Mouse (Mus musculus) liver, embryonic 16.5 days (tissue): ENCODE data around the gene Mob3b. TPM values are rescaled to one million over a fixed set of nuclear protein-coding genes. Genes with fewer than 3 reads are reported as not detected.

Experiments used
- ATAC-seq: fragments of 200-750 bp; cut with Nextera tagmentation; 2 replicates; pipeline ENCODE4 v1.8.0; 2017; ENCODE audit warnings: low read depth, mild to moderate bottlenecking, moderate number of reproducible peaks, moderate library complexity
- H3K27ac ChIP-seq: fragments of 300-500 bp; sonication (generic); 2 replicates; pipeline ENCODE4 v1.5.1; 2014; ENCODE audit warnings: mild to moderate bottlenecking, low read length
- H3K27me3 ChIP-seq: fragments of 300-500 bp; sonication (generic); 2 replicates; pipeline ENCODE4 v1.6.1; 2014; ENCODE audit warnings: low read depth, low read length, mixed read lengths; ENCODE audit not compliant: control insufficient read depth, insufficient read depth
- H3K36me3 ChIP-seq: fragments of 300-500 bp; sonication (generic); 2 replicates; pipeline ENCODE4 v1.6.1; 2014; ENCODE audit warnings: mild to moderate bottlenecking; ENCODE audit not compliant: control insufficient read depth, insufficient read depth
- H3K4me1 ChIP-seq: fragments of 300-500 bp; sonication (generic); 2 replicates; pipeline ENCODE4 v1.6.1; 2014; ENCODE audit warnings: low read depth, low read length, mixed read lengths; ENCODE audit not compliant: control insufficient read depth
- H3K4me2 ChIP-seq: fragments of 300-500 bp; sonication (generic); 2 replicates; pipeline ENCODE4 v1.6.1; 2014; ENCODE audit warnings: low read depth, low read length, mixed read lengths
- H3K4me3 ChIP-seq: fragments of 300-500 bp; sonication (generic); 2 replicates; pipeline ENCODE4 v1.5.1; 2014; ENCODE audit warnings: low read depth, mild to moderate bottlenecking, low read length
- H3K9ac ChIP-seq: fragments of 300-500 bp; sonication (generic); 2 replicates; pipeline ENCODE4 v1.6.1; 2014; ENCODE audit warnings: low read depth, low read length
- H3K9me3 ChIP-seq: fragments of 300-500 bp; sonication (generic); replicated peaks from 2 replicates; pipeline ENCODE4 v1.6.1; 2016; ENCODE audit warnings: low read length; ENCODE audit not compliant: control insufficient read depth
- WGBS: fragments of 180-500 bp; shearing (Covaris S2); extraction: QIAGEN DNeasy Blood & Tissue Kit; methylation state at CpG from one replicate; pipeline ENCODE4 v1.1.7; 2014; ENCODE audit not compliant: insufficient replicate concordance; 5-methylcytosine and 5-hydroxymethylcytosine counted together
- polyA plus RNA-seq: library from polyadenylated mRNA; unstranded; fragments of >200 nt; fragmentation: Nextera tagmentation; extraction: Ambion mirVana; gene quantifications from 2 replicates; pipeline ENCODE4 v1.2.1, GENCODE M21; 2015

Mob3b gene
- polyA plus RNA-seq, 1 experiment from 2014 or later: 10.2 TPM

- ATAC-seq: no peak
Measured at GRCm38 (mm10) chr4:34966336-34966957, 190.8 kb downstream of the Mob3b start.

GRCm38 (mm10) chr4:34964906-34965305, 192.4 kb downstream of the Mob3b start:
- Histone ChIP-seq H3K4me2 (no peak overlapping the region), H3K4me3 (no peak overlapping the region), H3K9ac (no peak overlapping the region), H3K27ac (no peak overlapping the region), H3K36me3 (no peaks in the 10 kb centered on the region), H3K4me1 (no peaks in the 10 kb centered on the region; the same call in 1 of the 2 replicates), H3K27me3 (no peaks in the 10 kb centered on the region), H3K9me3 (no peaks in the 10 kb centered on the region)
- WGBS: 51% methylated on average over 10 of the region's 10 CpGs
- ATAC-seq: 0 out of 2 replicates have a peak, but pooled peaks have one; percentile 21

More at GRCm38 (mm10) chr4:34966336-34966957, 190.8 kb downstream of the Mob3b start:
- WGBS: 51% methylated on average over 8 of the region's 8 CpGs
- Histone ChIP-seq H3K9me3 (no peaks in the 10 kb centered on the region), H3K27me3 (no peaks in the 10 kb centered on the region), H3K9ac (no peak overlapping the region), H3K4me1 (no peaks in the 10 kb centered on the region; the same call in 1 of the 2 replicates), H3K27ac (no peak overlapping the region), H3K36me3 (no peaks in the 10 kb centered on the region), H3K4me3 (no peak overlapping the region), H3K4me2 (no peak overlapping the region)

GRCm38 (mm10) chr4:34963999-34964398, 193.3 kb downstream of the Mob3b start:
- H3K9ac ChIP-seq: no peak overlapping the region
- 74% methylated on average over 13 of the region's 13 CpGs for WGBS
- H3K9me3 ChIP-seq: no peaks in the 10 kb centered on the region
- H3K27ac ChIP-seq: no peak overlapping the region
- no peak overlapping the region for H3K4me3 ChIP-seq
- H3K27me3 ChIP-seq: no peaks in the 10 kb centered on the region
- H3K4me2 ChIP-seq: no peak overlapping the region
- H3K36me3 ChIP-seq: no peaks in the 10 kb centered on the region
- ATAC-seq: no peak
- H3K4me1 ChIP-seq: no peaks in the 10 kb centered on the region; the same call in 1 of the 2 replicates

GRCm38 (mm10) chr4:34960781-34961560, 196.3 kb downstream of the Mob3b start:
- Histone ChIP-seq H3K36me3 (no peaks in the 10 kb centered on the region), H3K27me3 (no peaks in the 10 kb centered on the region), H3K9me3 (no peaks in the 10 kb centered on the region), H3K4me2 (no peak overlapping the region), H3K4me3 (no peak overlapping the region), H3K9ac (no peak overlapping the region), H3K27ac (no peak overlapping the region), H3K4me1 (no peaks in the 10 kb centered on the region; the same call in 1 of the 2 replicates)
- no peak for ATAC-seq
- WGBS: 60% methylated on average over 15 of the region's 15 CpGs

GRCm38 (mm10) chr4:34959477-34959876, 197.8 kb downstream of the Mob3b start:
- Histone ChIP-seq H3K4me1 (no peaks in the 10 kb centered on the region), H3K9ac (no peak overlapping the region), H3K27me3 (no peaks in the 10 kb centered on the region), H3K27ac (no peak overlapping the region), H3K36me3 (no peaks in the 10 kb centered on the region), H3K4me2 (no peak overlapping the region), H3K9me3 (no peaks in the 10 kb centered on the region), H3K4me3 (no peak overlapping the region)
- no peak for ATAC-seq
- WGBS: 50% methylated on average over 6 of the region's 6 CpGs

GRCm38 (mm10) chr4:34958155-34959028, 198.9 kb downstream of the Mob3b start:
- no peaks in the 10 kb centered on the region for H3K36me3 ChIP-seq
- WGBS: 36% methylated on average over 12 of the region's 12 CpGs
- no peaks in the 10 kb centered on the region for H3K27me3 ChIP-seq
- H3K4me1 ChIP-seq: no peaks in the 10 kb centered on the region
- no peak overlapping the region for H3K27ac ChIP-seq
- H3K4me2 ChIP-seq: no peak overlapping the region
- no peak overlapping the region for H3K9ac ChIP-seq
- H3K4me3 ChIP-seq: no peak overlapping the region
- 0 out of 2 replicates have a peak, but pooled peaks have one; percentile 24 for ATAC-seq
- H3K9me3 ChIP-seq: no peaks in the 10 kb centered on the region

- H3K9ac ChIP-seq: no peak overlapping the region
- H3K36me3 ChIP-seq: no peaks in the 10 kb centered on the region
- H3K4me1 ChIP-seq: no peaks in the 10 kb centered on the region
- H3K27me3 ChIP-seq: no peaks in the 10 kb centered on the region
- H3K9me3 ChIP-seq: no peaks in the 10 kb centered on the region
- no peak overlapping the region for H3K27ac ChIP-seq
- 75% methylated on average over 10 of the region's 10 CpGs for WGBS
- no peak overlapping the region for H3K4me3 ChIP-seq
- H3K4me2 ChIP-seq: no peak overlapping the region
- ATAC-seq: no peak
Measured at GRCm38 (mm10) chr4:34953716-34954115, 203.6 kb downstream of the Mob3b start.

- Histone ChIP-seq H3K4me3 (no peak overlapping the region), H3K9me3 (no peaks in the 10 kb centered on the region), H3K9ac (no peak overlapping the region), H3K27me3 (no peaks in the 10 kb centered on the region), H3K4me2 (no peak overlapping the region), H3K36me3 (no peaks in the 10 kb centered on the region), H3K4me1 (no peaks in the 10 kb centered on the region; the same call in 1 of the 2 replicates), H3K27ac (no peak overlapping the region)
- no peak for ATAC-seq
Measured at GRCm38 (mm10) chr4:34947181-34947580, 210.1 kb downstream of the Mob3b start.
